Comparison of ENCODE assay signal across 8 mouse cellular contexts in the genomic region with DNA sequence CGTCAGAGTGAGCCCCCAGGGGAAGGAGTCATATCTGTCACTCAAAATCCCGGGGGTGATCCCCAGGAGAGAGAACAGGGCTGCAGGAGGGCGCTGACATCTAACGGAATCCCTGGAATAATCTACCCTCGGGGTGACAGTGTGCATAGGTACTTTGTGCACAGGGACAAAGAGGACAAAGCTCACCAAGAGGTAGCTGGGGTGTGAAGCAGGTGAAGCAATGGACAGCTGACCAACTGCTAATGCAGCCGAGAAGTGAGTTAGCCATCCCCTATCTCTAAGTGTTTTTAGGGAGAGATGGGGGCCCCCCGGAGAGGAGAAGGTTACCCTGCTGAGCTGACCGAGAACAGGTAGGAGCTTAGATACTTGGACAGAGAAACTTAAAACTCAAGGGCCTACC. TPM values are rescaled to one million over a fixed set of nuclear protein-coding genes. Genes with fewer than 3 reads are reported as not detected.
DNase-seq lines count a peak whose midpoint lies in the region; ATAC-seq and TF ChIP-seq lines count a peak whose summit lies in the region.

No protein-coding gene starts in this region.

- H3K36me3 ChIP-seq in C2C12 (ENCODE audit: control insufficient read depth, insufficient read depth): peaks cover 10% of the 10 kb centered on the region
- peaks cover 22% of the 10 kb centered on the region for H3K36me3 ChIP-seq in forebrain, embryonic 16.5 days (ENCODE audit: control insufficient read depth, insufficient read depth)
- H3K36me3 ChIP-seq in liver, embryonic 12.5 days: peaks cover 38% of the 10 kb centered on the region

- intact Hi-C loops in gastrocnemius, postnatal 36 days (cut with DNase I): loop anchor here (1.0 kb wide), 1 partner anchor 23 kb away; no protein-coding TSS in a partner anchor

- peaks cover 25% of the 10 kb centered on the region for H3K4me1 ChIP-seq in forebrain, embryonic 16.5 days (replicated peaks; ENCODE audit: control insufficient read depth, insufficient read depth, low read length)
- H3K4me1 ChIP-seq in liver, embryonic 12.5 days: peaks cover 27% of the 10 kb centered on the region

- H3K4me2 ChIP-seq in forebrain, embryonic 16.5 days (ENCODE audit: low read length): peak overlapping the region; percentile 90
- peak overlapping the region; percentile 92 for H3K4me2 ChIP-seq in liver, embryonic 12.5 days

- H3K27ac ChIP-seq in forebrain, embryonic 16.5 days (ENCODE audit: low read length): no peak overlapping the region
- H3K27ac ChIP-seq in liver, embryonic 12.5 days: no peak overlapping the region

- no peak for ATAC-seq in forebrain, embryonic 16.5 days
- peak; percentile 7; the same call in 1 of the 2 replicates for ATAC-seq in liver, embryonic 12.5 days

- DNase-seq in gastrocnemius, adult 18-20 months (ENCODE audit: low spot score): peak; percentile 0
- no peak for DNase-seq in gastrocnemius, postnatal 36 days
- DNase-seq in urinary bladder, adult 2 months (ENCODE audit: low spot score): no peak
- DNase-seq in embryo, embryonic 10 days (ENCODE audit: low spot score): no peak
- no peak for DNase-seq in cerebellum, adult 11-12 months

- H3K79me2 ChIP-seq in C2C12 (ENCODE audit: control insufficient read depth, insufficient read depth): no peaks in the 10 kb centered on the region

- 15% methylated on average over 8 of the region's 8 CpGs for WGBS in forebrain, embryonic 16.5 days
- WGBS in liver, embryonic 12.5 days (ENCODE audit: insufficient replicate concordance): 41% methylated on average over 8 of the region's 8 CpGs

- no peaks in the 10 kb centered on the region for H3K27me3 ChIP-seq in C2C12 (ENCODE audit: control insufficient read depth, insufficient read depth, insufficient read length)
- no peaks in the 10 kb centered on the region for H3K27me3 ChIP-seq in forebrain, embryonic 16.5 days (replicated peaks; ENCODE audit: control insufficient read depth, insufficient read depth, low read length)
- H3K27me3 ChIP-seq in liver, embryonic 12.5 days (replicated peaks): 0 out of 2 replicates have a peak, but pooled peaks cover 7% of the 10 kb centered on the region

- peak overlapping the region; percentile 61 for H3K4me3 ChIP-seq in C2C12 (ENCODE audit: insufficient read depth, poor library complexity, severe bottlenecking)
- H3K4me3 ChIP-seq in forebrain, embryonic 16.5 days (replicated peaks; ENCODE audit: low read length): peak overlapping the region; percentile 100
- H3K4me3 ChIP-seq in liver, embryonic 12.5 days: peak overlapping the region; percentile 79

- H3K9ac ChIP-seq in forebrain, embryonic 16.5 days (replicated peaks; ENCODE audit: low read depth, low read length): peak overlapping the region; percentile 95
- peak overlapping the region; percentile 90 for H3K9ac ChIP-seq in liver, embryonic 12.5 days

- H3ac ChIP-seq in C2C12 (ENCODE audit: control insufficient read depth, insufficient read length, low read depth): peak overlapping the region; percentile 5

- no peaks in the 10 kb centered on the region for H3K79me3 ChIP-seq in C2C12 (ENCODE audit: low read depth)

- H3K9me3 ChIP-seq in forebrain, embryonic 16.5 days (ENCODE audit: control insufficient read depth, low read length): no peaks in the 10 kb centered on the region
- H3K9me3 ChIP-seq in liver, embryonic 12.5 days (replicated peaks): 0 out of 2 replicates have a peak, but pooled peaks cover 10% of the 10 kb centered on the region

- TF ChIP-seq CTCF in C2C12 (IDR thresholded peaks at IDR 0.05; ENCODE audit: control insufficient read depth, insufficient read depth, insufficient read length): no peak

TF ChIP-seq in C2C12, 6 proteins besides CTCF, POLR2A, EP300 and RAD21:
- no peak for TF ChIP-seq FOSL1 (IDR thresholded peaks at IDR 0.05; ENCODE audit: insufficient read depth, low read length, poor library complexity, severe bottlenecking)
- no peak for TF ChIP-seq USF1 (IDR thresholded peaks at IDR 0.05; ENCODE audit: low read depth)
- no peak for TF ChIP-seq CEBPB (IDR thresholded peaks at IDR 0.05; ENCODE audit: low read depth)
- TF ChIP-seq MYOG (IDR thresholded peaks at IDR 0.05; ENCODE audit: control insufficient read depth, extremely low read depth, insufficient read length): no peak
- no peak for TF ChIP-seq MAX (IDR thresholded peaks at IDR 0.05)
- TF ChIP-seq MYOD1 (IDR thresholded peaks at IDR 0.05; ENCODE audit: control insufficient read depth, insufficient read length, low read depth): no peak
TF ChIP-seq in C2C12: peak in this region for 0.

RNA-seq across cellular contexts. Expression of a gene that starts 1.5 kb away (rescaled TPM):
- total RNA-seq in gastrocnemius, adult 18-20 months (2021): 1 to 10 TPM; 7.4 to 9.5 TPM
- 10 to 100 TPM in 1 of 2 experiments, 1 to 10 TPM in 1; 6.1 to 10.4 TPM for total RNA-seq in gastrocnemius, postnatal 36 days (2021)
- 5.2 TPM for polyA plus RNA-seq in C2C12 (2012; fragmentation: generic; extraction: Trizol)
- 19.4 and 20.4 TPM in 2 replicates for polyA plus RNA-seq in forebrain, embryonic 16.5 days (2015; fragmentation: Nextera tagmentation; extraction: Ambion mirVana)
- 3.3 and 3.8 TPM in 2 replicates for polyA plus RNA-seq in liver, embryonic 12.5 days (2016; fragmentation: Nextera tagmentation; extraction: Ambion mirVana)
- 10.7 and 12.8 TPM in 2 replicates for polyA plus RNA-seq in urinary bladder, adult 2 months (2012; rRNA removed)

RNA-seq across cellular contexts. Expression of a gene that starts 25.5 kb away (rescaled TPM):
- 10 to 100 TPM; 30.5 to 33.4 TPM for total RNA-seq in gastrocnemius, adult 18-20 months (2021)
- 10 to 100 TPM; 26.8 to 31.6 TPM for total RNA-seq in gastrocnemius, postnatal 36 days (2021)
- polyA plus RNA-seq in C2C12 (2012; fragmentation: generic; extraction: Trizol): 29.7 TPM
- polyA plus RNA-seq in forebrain, embryonic 16.5 days (2015; fragmentation: Nextera tagmentation; extraction: Ambion mirVana): 54.1 and 62.7 TPM in 2 replicates
- polyA plus RNA-seq in liver, embryonic 12.5 days (2016; fragmentation: Nextera tagmentation; extraction: Ambion mirVana): 36.3 and 36.9 TPM in 2 replicates
- polyA plus RNA-seq in urinary bladder, adult 2 months (2012; rRNA removed): 39.7 and 41.8 TPM in 2 replicates

RNA-seq across cellular contexts. Expression of a gene that starts 25.7 kb away (rescaled TPM):
- total RNA-seq in gastrocnemius, adult 18-20 months (2021): 1 to 10 TPM; 2.9 to 3.3 TPM
- total RNA-seq in gastrocnemius, postnatal 36 days (2021): 1 to 10 TPM; 2.6 to 3.5 TPM
- polyA plus RNA-seq in C2C12 (2012; fragmentation: generic; extraction: Trizol): 4.2 TPM
- polyA plus RNA-seq in forebrain, embryonic 16.5 days (2015; fragmentation: Nextera tagmentation; extraction: Ambion mirVana): 10.0 and 10.3 TPM in 2 replicates
- 7.9 and 8.8 TPM in 2 replicates for polyA plus RNA-seq in liver, embryonic 12.5 days (2016; fragmentation: Nextera tagmentation; extraction: Ambion mirVana)
- polyA plus RNA-seq in urinary bladder, adult 2 months (2012; rRNA removed): 7.0 and 7.4 TPM in 2 replicates

RNA-seq across cellular contexts. Expression of a gene that starts 41.0 kb away (rescaled TPM):
- total RNA-seq in gastrocnemius, adult 18-20 months (2021): 10 to 100 TPM in 1 of 2 experiments, 1 to 10 TPM in 1; 9.0 to 10.4 TPM
- total RNA-seq in gastrocnemius, postnatal 36 days (2021): 1 to 10 TPM; 7.6 to 9.8 TPM
- 21.1 TPM for polyA plus RNA-seq in C2C12 (2012; fragmentation: generic; extraction: Trizol)
- polyA plus RNA-seq in forebrain, embryonic 16.5 days (2015; fragmentation: Nextera tagmentation; extraction: Ambion mirVana): 65.2 and 65.7 TPM in 2 replicates
- 23.1 and 26.7 TPM in 2 replicates for polyA plus RNA-seq in liver, embryonic 12.5 days (2016; fragmentation: Nextera tagmentation; extraction: Ambion mirVana)
- 72.2 and 75.4 TPM in 2 replicates for polyA plus RNA-seq in urinary bladder, adult 2 months (2012; rRNA removed)

RNA-seq across cellular contexts. Expression of a gene that starts 52.9 kb away (rescaled TPM):
- total RNA-seq in gastrocnemius, adult 18-20 months (2021): not detected
- not detected for total RNA-seq in gastrocnemius, postnatal 36 days (2021)
- polyA plus RNA-seq in C2C12 (2012; fragmentation: generic; extraction: Trizol): not detected
- polyA plus RNA-seq in forebrain, embryonic 16.5 days (2015; fragmentation: Nextera tagmentation; extraction: Ambion mirVana): 4.0 and 6.2 TPM in 2 replicates
- polyA plus RNA-seq in liver, embryonic 12.5 days (2016; fragmentation: Nextera tagmentation; extraction: Ambion mirVana): 1.7 and 2.9 TPM in 2 replicates
- 2.1 TPM in 1 of 2 replicates, not detected in the other for polyA plus RNA-seq in urinary bladder, adult 2 months (2012; rRNA removed)
